12 mouse cellular contexts compared by ENCODE assay signal in the genomic region with DNA sequence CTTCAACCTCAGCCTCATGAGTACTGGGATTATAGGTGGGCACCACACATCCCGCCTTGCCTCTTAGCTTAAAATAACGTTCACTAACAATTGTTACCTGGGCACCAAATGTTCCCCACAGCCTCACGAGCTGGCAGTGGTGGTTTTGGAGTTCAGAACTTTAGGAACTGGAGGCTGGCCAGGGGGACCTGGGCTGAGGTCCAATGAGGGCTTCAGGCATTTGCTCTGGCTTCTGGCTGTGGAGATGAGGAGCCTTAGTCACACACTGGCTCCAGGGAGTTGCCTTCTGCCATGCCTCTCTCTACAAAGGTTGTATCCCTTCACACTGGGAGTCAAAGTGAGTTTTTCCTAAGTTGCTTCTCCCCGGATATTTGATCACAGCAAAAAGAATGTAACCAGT. TPM values are rescaled to one million over a fixed set of nuclear protein-coding genes. Genes with fewer than 3 reads are reported as not detected.
DNase-seq lines count a peak whose midpoint lies in the region; ATAC-seq and TF ChIP-seq lines count a peak whose summit lies in the region.
"Had no signal": no experiment of that assay in that cellular context is flagged by ENCODE, and none has a peak within 500 bp of the region (broad histone marks: within the 10 kb centered on the region; RNA-seq: fewer than 3 reads in every experiment).

No protein-coding gene starts in this region.

- H3K9ac ChIP-seq in MEL (ENCODE audit: control insufficient read depth, low read depth, low read length, poor library complexity, severe bottlenecking): no peak overlapping the region
- H3K9ac ChIP-seq in liver, embryonic 13.5 days: no peak overlapping the region
- H3K9ac ChIP-seq in kidney, embryonic 15.5 days: no peak overlapping the region
- H3K9ac ChIP-seq: lung, embryonic 15.5 days had no signal

- no peak for ATAC-seq in liver, embryonic 13.5 days (ENCODE audit: low read depth)
- ATAC-seq in kidney, embryonic 15.5 days (replicated peaks; ENCODE audit: low FRiP score): no peak

- no peak for TF ChIP-seq EP300 in MEL (IDR thresholded peaks at IDR 0.05; ENCODE audit: low read depth in 1 of 2, low read length in 2 of 2)

- no peak for TF ChIP-seq RAD21 in MEL (IDR thresholded peaks at IDR 0.05; ENCODE audit: low read depth, low read length)

- H3K27me3 ChIP-seq in kidney, adult 2 months (replicated peaks; ENCODE audit: control insufficient read depth, insufficient read depth, low read length): no peaks in the 10 kb centered on the region
- H3K27me3 ChIP-seq in MEL (ENCODE audit: control insufficient read depth in 1 of 2, insufficient read depth in 2 of 2, low read length in 2 of 2): no peaks in the 10 kb centered on the region
- H3K27me3 ChIP-seq in liver, embryonic 13.5 days: peaks cover 2% of the 10 kb centered on the region; the same call in 1 of the 2 replicates
- H3K27me3 ChIP-seq in kidney, embryonic 15.5 days: no peaks in the 10 kb centered on the region
- H3K27me3 ChIP-seq: lung, embryonic 15.5 days had no signal

- H3K4me2 ChIP-seq in liver, embryonic 13.5 days: peak overlapping the region; percentile 49
- no peak overlapping the region for H3K4me2 ChIP-seq in kidney, embryonic 15.5 days
- H3K4me2 ChIP-seq: lung, embryonic 15.5 days had no signal

- no peaks in the 10 kb centered on the region for H3K36me3 ChIP-seq in kidney, adult 2 months (ENCODE audit: control insufficient read depth, insufficient read depth, low read length)
- H3K36me3 ChIP-seq in MEL (ENCODE audit: control insufficient read depth in 1 of 2, insufficient read depth in 2 of 2, low read length in 2 of 2): peaks cover 7 to 28% of the 10 kb centered on the region in 2 experiments
- peaks cover 32% of the 10 kb centered on the region for H3K36me3 ChIP-seq in liver, embryonic 13.5 days
- H3K36me3 ChIP-seq in kidney, embryonic 15.5 days: peaks cover 36% of the 10 kb centered on the region

- DNase-seq in kidney, adult 2 months: peak; percentile 14
- DNase-seq in kidney, postnatal 14 days: no peak
- DNase-seq in MEL (ENCODE audit: low read depth, low spot score): peak; percentile 27
- no peak for DNase-seq in liver, embryonic 13.5 days
- DNase-seq in spleen, postnatal 4 days (ENCODE audit: low spot score in 2 of 2): no peak
- DNase-seq: kidney, adult 8-10 months had no signal

- no peaks in the 10 kb centered on the region; the same call in 1 of the 2 replicates for H3K79me2 ChIP-seq in MEL (ENCODE audit: control insufficient read depth, insufficient read depth, low read length, poor library complexity)

- no peak for TF ChIP-seq CTCF in kidney, adult 2 months (conservative IDR thresholded peaks at IDR 0.05; ENCODE audit: insufficient read depth, insufficient read length, low read depth, low read length)
- TF ChIP-seq CTCF in MEL (IDR thresholded peaks at IDR 0.05 in 2 of 3, conservative IDR thresholded peaks at IDR 0.05 in 1 of 3; ENCODE audit: control insufficient read depth in 1 of 3, insufficient read depth in 1 of 3, low read depth in 2 of 3, low read length in 3 of 3, poor library complexity in 1 of 3, severe bottlenecking in 1 of 3): no peak

- no peaks in the 10 kb centered on the region; the same call in 1 of the 2 replicates for H3K4me1 ChIP-seq in kidney, adult 2 months (ENCODE audit: control insufficient read depth, insufficient read depth, low read length)
- peaks cover 23 to 24% of the 10 kb centered on the region in 2 experiments for H3K4me1 ChIP-seq in MEL (ENCODE audit: control insufficient read depth in 1 of 2, insufficient read depth in 2 of 2, low read length in 2 of 2)
- peaks cover 4% of the 10 kb centered on the region; the same call in 1 of the 2 replicates for H3K4me1 ChIP-seq in brown adipose tissue, adult 24 weeks (ENCODE audit: control insufficient read depth, insufficient read depth, insufficient read length, low read length)
- H3K4me1 ChIP-seq in liver, embryonic 13.5 days (replicated peaks): peaks cover 38% of the 10 kb centered on the region
- peaks cover 8% of the 10 kb centered on the region for H3K4me1 ChIP-seq in kidney, embryonic 15.5 days

- WGBS in kidney, adult 2 months: 58% methylated on average over 4 of the region's 4 CpGs
- 70% methylated on average over 4 of the region's 4 CpGs for WGBS in liver, embryonic 13.5 days (ENCODE audit: insufficient replicate concordance)
- WGBS in kidney, embryonic 15.5 days: 78% methylated on average over 4 of the region's 4 CpGs

- H3K9me3 ChIP-seq in MEL (replicated peaks; ENCODE audit: insufficient read depth, low read length): no peaks in the 10 kb centered on the region
- no peaks in the 10 kb centered on the region for H3K9me3 ChIP-seq in liver, embryonic 13.5 days (replicated peaks)
- H3K9me3 ChIP-seq in kidney, embryonic 15.5 days (replicated peaks): no peaks in the 10 kb centered on the region
- H3K9me3 ChIP-seq: lung, embryonic 15.5 days had no signal

- no peak for TF ChIP-seq POLR2A in kidney, adult 2 months (IDR thresholded peaks at IDR 0.05; ENCODE audit: low read depth, low read length)
- TF ChIP-seq POLR2A in MEL (IDR thresholded peaks at IDR 0.05; ENCODE audit: control insufficient read depth in 1 of 2, insufficient read depth in 1 of 2, low read depth in 1 of 2, low read length in 2 of 2, poor library complexity in 1 of 2): no peak

- H3K27ac ChIP-seq in kidney, adult 2 months (ENCODE audit: insufficient read depth, low read depth, low read length): no peak overlapping the region
- H3K27ac ChIP-seq in MEL (ENCODE audit: control insufficient read depth, low read depth, low read length): peak overlapping the region; percentile 85
- H3K27ac ChIP-seq in brown adipose tissue, adult 24 weeks (replicated peaks; ENCODE audit: low read depth, low read length): 0 out of 2 replicates have a peak overlapping the region, but pooled peaks have one; percentile 12
- H3K27ac ChIP-seq in liver, embryonic 13.5 days: peak overlapping the region; percentile 47; the same call in 1 of the 2 replicates
- H3K27ac ChIP-seq in kidney, embryonic 15.5 days: no peak overlapping the region
- H3K27ac ChIP-seq: lung, embryonic 15.5 days had no signal

- no peak overlapping the region for H3K4me3 ChIP-seq in kidney, adult 2 months (ENCODE audit: insufficient read depth, low read depth, low read length)
- H3K4me3 ChIP-seq in MEL (ENCODE audit: control insufficient read depth in 1 of 2, insufficient read depth in 1 of 2, low read depth in 2 of 2, low read length in 2 of 2): no peak overlapping the region
- no peak overlapping the region for H3K4me3 ChIP-seq in brown adipose tissue, adult 24 weeks (ENCODE audit: insufficient read depth, low read depth, low read length)
- H3K4me3 ChIP-seq in liver, embryonic 13.5 days (replicated peaks): no peak overlapping the region
- H3K4me3 ChIP-seq in kidney, embryonic 15.5 days (replicated peaks): no peak overlapping the region
- H3K4me3 ChIP-seq: lung, embryonic 15.5 days had no signal

RNA-seq across cellular contexts. Expression of a gene that starts 4.6 kb away (rescaled TPM):
- polyA plus RNA-seq in kidney, adult 2 months (2012; rRNA removed): 21.8 and 26.7 TPM in 2 replicates
- total RNA-seq in MEL (2012; rRNA removed): 2.2 TPM in 2 replicates
- 1 to 10 TPM in 1 of 2 experiments, not detected in 1; 6.7 TPM for polyA plus RNA-seq in MEL (2012; ENCODE audit: insufficient read depth in 1 of 2, insufficient read length in 2 of 2, low read depth in 1 of 2, low replicate concordance in 2 of 2, missing spikeins in 1 of 2)
- polyA plus RNA-seq in brown adipose tissue, adult 24 weeks (2012; ENCODE audit: insufficient read depth, insufficient read length, missing spikeins): 18.1 and 22.8 TPM in 2 replicates
- 3.6 and 3.9 TPM in 2 replicates for polyA plus RNA-seq in liver, embryonic 13.5 days (2015; fragmentation: Nextera tagmentation; extraction: Ambion mirVana)
- 21.3 and 24.1 TPM in 2 replicates for polyA plus RNA-seq in kidney, embryonic 15.5 days (2015; fragmentation: Nextera tagmentation; extraction: Ambion mirVana)

RNA-seq across cellular contexts. Expression of a gene that starts 26.5 kb away (rescaled TPM):
- polyA plus RNA-seq in kidney, adult 2 months (2012; rRNA removed): 0.45 TPM in 2 replicates
- total RNA-seq in MEL (2012; rRNA removed): 0.04 TPM in 1 of 2 replicates, not detected in the other
- polyA plus RNA-seq in MEL (2012; ENCODE audit: insufficient read depth in 1 of 2, insufficient read length in 2 of 2, low read depth in 1 of 2, low replicate concordance in 2 of 2, missing spikeins in 1 of 2): under 1 TPM in 1 of 2 experiments, not detected in 1; 0.08 TPM
- 0.99 TPM in 1 of 2 replicates, not detected in the other for polyA plus RNA-seq in brown adipose tissue, adult 24 weeks (2012; ENCODE audit: insufficient read depth, insufficient read length, missing spikeins)
- polyA plus RNA-seq in liver, embryonic 13.5 days (2015; fragmentation: Nextera tagmentation; extraction: Ambion mirVana): 0.15 TPM in 1 of 2 replicates, not detected in the other
- polyA plus RNA-seq in kidney, embryonic 15.5 days (2015; fragmentation: Nextera tagmentation; extraction: Ambion mirVana): 0.08 and 0.35 TPM in 2 replicates
- total RNA-seq: adrenal gland, postnatal 36 days; granulocyte monocyte progenitor cell, adult 5-6 weeks had no signal

RNA-seq across cellular contexts. Expression of a gene that starts 27.7 kb away (rescaled TPM):
- polyA plus RNA-seq in kidney, adult 2 months (2012; rRNA removed): 6.1 and 7.0 TPM in 2 replicates
- 70.9 and 72.4 TPM in 2 replicates for total RNA-seq in MEL (2012; rRNA removed)
- polyA plus RNA-seq in MEL (2012; ENCODE audit: insufficient read depth in 1 of 2, insufficient read length in 2 of 2, low read depth in 1 of 2, low replicate concordance in 2 of 2, missing spikeins in 1 of 2): 10 to 100 TPM in 1 of 2 experiments, not detected in 1; 73.0 TPM
- polyA plus RNA-seq in brown adipose tissue, adult 24 weeks (2012; ENCODE audit: insufficient read depth, insufficient read length, missing spikeins): 4.2 and 5.8 TPM in 2 replicates
- 26.8 and 32.6 TPM in 2 replicates for polyA plus RNA-seq in liver, embryonic 13.5 days (2015; fragmentation: Nextera tagmentation; extraction: Ambion mirVana)
- polyA plus RNA-seq in kidney, embryonic 15.5 days (2015; fragmentation: Nextera tagmentation; extraction: Ambion mirVana): 45.7 and 47.9 TPM in 2 replicates

RNA-seq across cellular contexts. Expression of a gene that starts 45.3 kb away (rescaled TPM):
- 8.2 and 14.6 TPM in 2 replicates for polyA plus RNA-seq in kidney, adult 2 months (2012; rRNA removed)
- total RNA-seq in MEL (2012; rRNA removed): not detected in 2 replicates
- polyA plus RNA-seq in MEL (2012; ENCODE audit: insufficient read depth in 1 of 2, insufficient read length in 2 of 2, low read depth in 1 of 2, low replicate concordance in 2 of 2, missing spikeins in 1 of 2): not detected
- polyA plus RNA-seq in brown adipose tissue, adult 24 weeks (2012; ENCODE audit: insufficient read depth, insufficient read length, missing spikeins): 15.5 and 47.1 TPM in 2 replicates
- 0.05 TPM in 1 of 2 replicates, not detected in the other for polyA plus RNA-seq in liver, embryonic 13.5 days (2015; fragmentation: Nextera tagmentation; extraction: Ambion mirVana)
- not detected in 2 replicates for polyA plus RNA-seq in kidney, embryonic 15.5 days (2015; fragmentation: Nextera tagmentation; extraction: Ambion mirVana)
- total RNA-seq: layer of hippocampus, postnatal 36 days had no signal
- polyA plus RNA-seq: lung, embryonic 15.5 days had no signal

RNA-seq across cellular contexts. Expression of a gene that starts 49.1 kb away (rescaled TPM):
- polyA plus RNA-seq in kidney, adult 2 months (2012; rRNA removed): 7.1 and 8.8 TPM in 2 replicates
- not detected in 2 replicates for total RNA-seq in MEL (2012; rRNA removed)
- polyA plus RNA-seq in MEL (2012; ENCODE audit: insufficient read depth in 1 of 2, insufficient read length in 2 of 2, low read depth in 1 of 2, low replicate concordance in 2 of 2, missing spikeins in 1 of 2): not detected
- polyA plus RNA-seq in brown adipose tissue, adult 24 weeks (2012; ENCODE audit: insufficient read depth, insufficient read length, missing spikeins): 163 and 220 TPM in 2 replicates
- 1.3 and 1.9 TPM in 2 replicates for polyA plus RNA-seq in liver, embryonic 13.5 days (2015; fragmentation: Nextera tagmentation; extraction: Ambion mirVana)
- polyA plus RNA-seq in kidney, embryonic 15.5 days (2015; fragmentation: Nextera tagmentation; extraction: Ambion mirVana): 3.0 and 3.9 TPM in 2 replicates

Comparison
In these comparisons a context has a peak if more than half of its experiments do, and no peak if none do; other contexts are left out.
1. DNase-seq: peak in kidney, adult 2 months (single experiment) and MEL (single experiment); none in kidney, postnatal 14 days (single experiment), liver, embryonic 13.5 days (single experiment) and spleen, postnatal 4 days (0 of 2).
2. H3K27ac ChIP-seq: peak in MEL (single experiment), brown adipose tissue, adult 24 weeks (single experiment) and liver, embryonic 13.5 days (single experiment); none in kidney, adult 2 months (single experiment) and kidney, embryonic 15.5 days (single experiment).